Mouse (Mus musculus) testis, adult 2 months (tissue): ENCODE data around the gene Nat9.

ENCODE experiments used
- CTCF ChIP-seq: fragments of 200-500 bp; IDR thresholded peaks from 2 replicates; pipeline ENCODE4 v1.5.1; 2012; ENCODE audit warnings: low read depth, mild to moderate bottlenecking, inconsistent platforms, low read length, moderate library complexity; ENCODE audit not compliant: control insufficient read depth, insufficient read depth, insufficient replicate concordance
- POLR2A ChIP-seq: fragments of 200-500 bp; IDR thresholded peaks from 2 replicates; pipeline ENCODE4 v1.6.1; 2012; ENCODE audit warnings: low read depth, mild to moderate bottlenecking, inconsistent platforms, low read length, moderate library complexity; ENCODE audit not compliant: control insufficient read depth

DNA sequence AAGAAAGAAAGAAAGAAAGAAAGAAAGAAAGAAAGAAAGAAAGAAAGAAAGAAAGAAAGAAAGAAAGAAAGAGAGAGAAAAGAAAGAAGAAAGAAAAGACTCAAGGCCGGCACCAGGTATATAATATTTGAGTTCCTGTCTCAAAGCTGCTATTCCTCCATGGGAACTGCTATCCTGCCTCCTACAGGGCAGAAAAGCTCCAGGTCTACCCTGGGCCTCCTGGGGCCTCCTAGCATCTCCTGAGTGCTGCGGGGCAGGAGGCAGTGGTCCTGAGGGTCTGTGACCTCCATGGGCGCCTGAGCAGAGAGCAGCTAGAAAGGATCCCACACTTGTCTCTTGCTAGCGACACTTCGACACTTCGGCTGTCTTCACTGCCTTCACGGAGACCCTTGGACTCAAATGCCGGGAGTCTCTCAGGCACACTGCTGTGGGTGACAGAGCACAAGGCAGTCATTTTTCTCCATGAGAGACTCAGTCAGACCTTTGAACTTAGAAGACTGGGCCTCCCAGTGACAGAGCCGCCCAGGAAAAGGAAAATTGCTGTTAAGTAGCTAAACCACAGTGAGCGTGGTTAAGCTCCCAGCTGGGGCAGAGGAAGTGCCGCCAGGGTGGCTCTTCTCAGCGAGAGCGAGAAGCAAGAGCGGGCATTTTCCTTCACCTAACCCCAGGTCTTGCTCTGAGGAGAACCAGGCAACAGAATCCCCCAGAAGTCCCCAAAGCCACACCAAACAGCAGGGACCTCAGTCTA is 43.7 kb upstream of the Nat9 start:
- TF ChIP-seq POLR2A (no peak), CTCF (no peak)
